Mouse (Mus musculus): ENCODE results near the gene Lum. TPM values are rescaled to one million over a fixed set of nuclear protein-coding genes. Genes with fewer than 3 reads are reported as not detected.

Lum gene
- polyA plus RNA-seq, 1 experiment from 2014 or later = 26.6 TPM

GRCm38 (mm10) chr10:97584176-97584575 lies 19.2 kb downstream of the Lum start:
- no peak overlapping the region for H3K9ac ChIP-seq (ENCODE audit: low read depth, low read length)
- no peak overlapping the region for H3K27ac ChIP-seq (ENCODE audit: low read length)
- WGBS (ENCODE audit: insufficient replicate concordance) = 50% methylated on average over 3 of the region's 3 CpGs
- H3K4me2 ChIP-seq (ENCODE audit: low read depth, low read length) = no peak overlapping the region
- H3K4me1 ChIP-seq (ENCODE audit: control insufficient read depth, low read depth, low read length) = no peaks in the 10 kb centered on the region
- H3K9me3 ChIP-seq (replicated peaks; ENCODE audit: control insufficient read depth, low read length) = no peaks in the 10 kb centered on the region
- no peaks in the 10 kb centered on the region for H3K36me3 ChIP-seq (ENCODE audit: control insufficient read depth, insufficient read depth)
- no peak overlapping the region for H3K4me3 ChIP-seq (ENCODE audit: low read depth, low read length)
- no peak for ATAC-seq (ENCODE audit: low read depth)
- no peaks in the 10 kb centered on the region for H3K27me3 ChIP-seq (ENCODE audit: control insufficient read depth, insufficient read depth, low read depth, low read length)

- no peaks in the 10 kb centered on the region for H3K27me3 ChIP-seq (ENCODE audit: control insufficient read depth, insufficient read depth, low read depth, low read length)
- no peaks in the 10 kb centered on the region for H3K9me3 ChIP-seq (replicated peaks; ENCODE audit: control insufficient read depth, low read length)
- ATAC-seq (ENCODE audit: low read depth) = no peak
- no peak overlapping the region for H3K4me2 ChIP-seq (ENCODE audit: low read depth, low read length)
- no peak overlapping the region for H3K27ac ChIP-seq (ENCODE audit: low read length)
- no peaks in the 10 kb centered on the region for H3K36me3 ChIP-seq (ENCODE audit: control insufficient read depth, insufficient read depth)
- H3K9ac ChIP-seq (ENCODE audit: low read depth, low read length) = no peak overlapping the region
- H3K4me3 ChIP-seq (ENCODE audit: low read depth, low read length) = no peak overlapping the region
- 56% methylated on average over 5 of the region's 5 CpGs for WGBS (ENCODE audit: insufficient replicate concordance)
- H3K4me1 ChIP-seq (ENCODE audit: control insufficient read depth, low read depth, low read length) = no peaks in the 10 kb centered on the region
These were observed 22.2 kb downstream of the Lum start for GRCm38 (mm10) chr10:97587159-97587558.

- Histone ChIP-seq H3K27me3 (ENCODE audit: control insufficient read depth, insufficient read depth, low read depth, low read length) (no peaks in the 10 kb centered on the region), H3K9ac (ENCODE audit: low read depth, low read length) (no peak overlapping the region), H3K4me2 (ENCODE audit: low read depth, low read length) (no peak overlapping the region), H3K4me3 (ENCODE audit: low read depth, low read length) (no peak overlapping the region), H3K36me3 (ENCODE audit: control insufficient read depth, insufficient read depth) (no peaks in the 10 kb centered on the region), H3K9me3 (replicated peaks; ENCODE audit: control insufficient read depth, low read length) (no peaks in the 10 kb centered on the region), H3K27ac (ENCODE audit: low read length) (no peak overlapping the region), H3K4me1 (ENCODE audit: control insufficient read depth, low read depth, low read length) (no peaks in the 10 kb centered on the region)
- no peak for ATAC-seq (ENCODE audit: low read depth)
- WGBS (ENCODE audit: insufficient replicate concordance) = 60% methylated on average over 6 of the region's 6 CpGs
These were observed 24.6 kb downstream of the Lum start for GRCm38 (mm10) chr10:97589574-97589973.

- ATAC-seq (ENCODE audit: low read depth) = no peak
- Histone ChIP-seq H3K9me3 (replicated peaks; ENCODE audit: control insufficient read depth, low read length) (no peaks in the 10 kb centered on the region), H3K36me3 (ENCODE audit: control insufficient read depth, insufficient read depth) (no peaks in the 10 kb centered on the region), H3K4me2 (ENCODE audit: low read depth, low read length) (no peak overlapping the region), H3K9ac (ENCODE audit: low read depth, low read length) (no peak overlapping the region), H3K27me3 (ENCODE audit: control insufficient read depth, insufficient read depth, low read depth, low read length) (no peaks in the 10 kb centered on the region), H3K4me3 (ENCODE audit: low read depth, low read length) (no peak overlapping the region), H3K27ac (ENCODE audit: low read length) (no peak overlapping the region), H3K4me1 (ENCODE audit: control insufficient read depth, low read depth, low read length) (no peaks in the 10 kb centered on the region)
- 30% methylated on average over 3 of the region's 3 CpGs for WGBS (ENCODE audit: insufficient replicate concordance)
These were observed 26.1 kb downstream of the Lum start for GRCm38 (mm10) chr10:97591036-97591435.

- H3K36me3 ChIP-seq (ENCODE audit: control insufficient read depth, insufficient read depth) = no peaks in the 10 kb centered on the region
- no peaks in the 10 kb centered on the region for H3K27me3 ChIP-seq (ENCODE audit: control insufficient read depth, insufficient read depth, low read depth, low read length)
- H3K9ac ChIP-seq (ENCODE audit: low read depth, low read length) = no peak overlapping the region
- no peaks in the 10 kb centered on the region for H3K9me3 ChIP-seq (replicated peaks; ENCODE audit: control insufficient read depth, low read length)
- no peaks in the 10 kb centered on the region for H3K4me1 ChIP-seq (ENCODE audit: control insufficient read depth, low read depth, low read length)
- H3K4me3 ChIP-seq (ENCODE audit: low read depth, low read length) = no peak overlapping the region
- no peak overlapping the region for H3K4me2 ChIP-seq (ENCODE audit: low read depth, low read length)
- WGBS (ENCODE audit: insufficient replicate concordance) = 57% methylated on average over 3 of the region's 3 CpGs
- H3K27ac ChIP-seq (ENCODE audit: low read length) = no peak overlapping the region
- ATAC-seq (ENCODE audit: low read depth) = no peak
These were observed 26.8 kb downstream of the Lum start for GRCm38 (mm10) chr10:97591685-97592084.

GRCm38 (mm10) chr10:97595680-97596079 lies 30.8 kb downstream of the Lum start:
- 53% methylated on average over 1 of the region's 1 CpGs for WGBS (ENCODE audit: insufficient replicate concordance)
- no peak for ATAC-seq (ENCODE audit: low read depth)
- no peak overlapping the region for H3K9ac ChIP-seq (ENCODE audit: low read depth, low read length)
- no peak overlapping the region for H3K4me3 ChIP-seq (ENCODE audit: low read depth, low read length)
- no peaks in the 10 kb centered on the region for H3K9me3 ChIP-seq (replicated peaks; ENCODE audit: control insufficient read depth, low read length)
- no peaks in the 10 kb centered on the region for H3K27me3 ChIP-seq (ENCODE audit: control insufficient read depth, insufficient read depth, low read depth, low read length)
- H3K4me1 ChIP-seq (ENCODE audit: control insufficient read depth, low read depth, low read length) = no peaks in the 10 kb centered on the region
- H3K4me2 ChIP-seq (ENCODE audit: low read depth, low read length) = no peak overlapping the region
- H3K27ac ChIP-seq (ENCODE audit: low read length) = no peak overlapping the region
- no peaks in the 10 kb centered on the region for H3K36me3 ChIP-seq (ENCODE audit: control insufficient read depth, insufficient read depth)

- ATAC-seq (ENCODE audit: low read depth) = no peak
- 43% methylated on average over 4 of the region's 4 CpGs for WGBS (ENCODE audit: insufficient replicate concordance)
- H3K4me2 ChIP-seq (ENCODE audit: low read depth, low read length) = no peak overlapping the region
- H3K9me3 ChIP-seq (replicated peaks; ENCODE audit: control insufficient read depth, low read length) = no peaks in the 10 kb centered on the region
- H3K27ac ChIP-seq (ENCODE audit: low read length) = no peak overlapping the region
- H3K9ac ChIP-seq (ENCODE audit: low read depth, low read length) = no peak overlapping the region
- H3K4me3 ChIP-seq (ENCODE audit: low read depth, low read length) = no peak overlapping the region
- H3K4me1 ChIP-seq (ENCODE audit: control insufficient read depth, low read depth, low read length) = no peaks in the 10 kb centered on the region
- no peaks in the 10 kb centered on the region for H3K36me3 ChIP-seq (ENCODE audit: control insufficient read depth, insufficient read depth)
- H3K27me3 ChIP-seq (ENCODE audit: control insufficient read depth, insufficient read depth, low read depth, low read length) = no peaks in the 10 kb centered on the region
These were observed 36.8 kb downstream of the Lum start for GRCm38 (mm10) chr10:97601744-97602143.

GRCm38 (mm10) chr10:97603256-97603655 lies 38.3 kb downstream of the Lum start:
- Histone ChIP-seq H3K9ac (ENCODE audit: low read depth, low read length) (no peak overlapping the region), H3K36me3 (ENCODE audit: control insufficient read depth, insufficient read depth) (no peaks in the 10 kb centered on the region), H3K4me3 (ENCODE audit: low read depth, low read length) (no peak overlapping the region), H3K9me3 (replicated peaks; ENCODE audit: control insufficient read depth, low read length) (no peaks in the 10 kb centered on the region), H3K27ac (ENCODE audit: low read length) (no peak overlapping the region), H3K4me2 (ENCODE audit: low read depth, low read length) (no peak overlapping the region), H3K4me1 (ENCODE audit: control insufficient read depth, low read depth, low read length) (no peaks in the 10 kb centered on the region), H3K27me3 (ENCODE audit: control insufficient read depth, insufficient read depth, low read depth, low read length) (no peaks in the 10 kb centered on the region)
- ATAC-seq (ENCODE audit: low read depth) = no peak

GRCm38 (mm10) chr10:97606579-97606978 lies 41.7 kb downstream of the Lum start, which contains the start of gene Kera:
Gene Kera (plus strand): TSS chr10:97606879.
- Histone ChIP-seq H3K36me3 (ENCODE audit: control insufficient read depth, insufficient read depth) (no peaks in the 10 kb centered on the region), H3K4me2 (ENCODE audit: low read depth, low read length) (no peak within 1 kb of the TSS), H3K4me1 (ENCODE audit: control insufficient read depth, low read depth, low read length) (no peaks in the 10 kb centered on the region), H3K9ac (ENCODE audit: low read depth, low read length) (no peak within 1 kb of the TSS), H3K27me3 (ENCODE audit: control insufficient read depth, insufficient read depth, low read depth, low read length) (no peaks in the 10 kb centered on the region), H3K4me3 (ENCODE audit: low read depth, low read length) (no peak within 1 kb of the TSS), H3K27ac (ENCODE audit: low read length) (no peak within 1 kb of the TSS), H3K9me3 (replicated peaks; ENCODE audit: control insufficient read depth, low read length) (no peaks in the 10 kb centered on the region)
- ATAC-seq (ENCODE audit: low read depth) = no peak
- 36% methylated on average over 2 of the region's 2 CpGs for WGBS (ENCODE audit: insufficient replicate concordance)
